Mouse (Mus musculus): ENCODE measurements at regions not wholly inside any gene's neighbourhood (a gene's known extent, or its start where the extent isn't known, plus 50 kb on each side); places are given as distances from the start of the nearest gene placed in this dataset.
A peak's percentile ranks its signal among the peaks of the same experiment; 100 is the strongest.

GRCm38 (mm10) chr11:64230071-64230470 lies 150.8 kb upstream of the Cox10 start:
- no peak for DNase-seq (ENCODE audit: low spot score in 2 of 2)

- DNase-seq (ENCODE audit: low spot score in 2 of 2): no peak
These were observed 141.6 kb upstream of the Cox10 start for GRCm38 (mm10) chr11:64220888-64221287.

- no peak for DNase-seq (ENCODE audit: low spot score in 2 of 2)
These were observed 137.9 kb upstream of the Cox10 start for GRCm38 (mm10) chr11:64217181-64217580.

- no peak for DNase-seq (ENCODE audit: low spot score in 2 of 2)
These were observed 131.6 kb upstream of the Cox10 start for GRCm38 (mm10) chr11:64210916-64211315.

GRCm38 (mm10) chr11:64208306-64208705 lies 129.0 kb upstream of the Cox10 start:
- no peak for DNase-seq (ENCODE audit: low spot score in 2 of 2)

GRCm38 (mm10) chr11:64207358-64207864 lies 128.1 kb upstream of the Cox10 start:
- no peak for DNase-seq (ENCODE audit: low spot score in 2 of 2)

GRCm38 (mm10) chr11:64206155-64206554 lies 126.9 kb upstream of the Cox10 start:
- no peak for DNase-seq (ENCODE audit: low spot score in 2 of 2)

- DNase-seq (ENCODE audit: low spot score in 2 of 2): no peak
These were observed 125.8 kb upstream of the Cox10 start for GRCm38 (mm10) chr11:64205069-64205468.

GRCm38 (mm10) chr11:64204305-64204704 lies 125.0 kb upstream of the Cox10 start:
- no peak for DNase-seq (ENCODE audit: low spot score in 2 of 2)

- no peak for DNase-seq (ENCODE audit: low spot score in 2 of 2)
These were observed 121.6 kb upstream of the Cox10 start for GRCm38 (mm10) chr11:64200874-64201273.

- DNase-seq (ENCODE audit: low spot score in 2 of 2): no peak
These were observed 116.0 kb upstream of the Cox10 start for GRCm38 (mm10) chr11:64195272-64195671.

- DNase-seq (ENCODE audit: low spot score in 2 of 2): no peak
These were observed 109.4 kb upstream of the Cox10 start for GRCm38 (mm10) chr11:64188701-64189100.

GRCm38 (mm10) chr11:64187488-64188444 lies 108.5 kb upstream of the Cox10 start:
- no peak for DNase-seq (ENCODE audit: low spot score in 2 of 2)

GRCm38 (mm10) chr11:64187007-64187406 lies 107.7 kb upstream of the Cox10 start:
- DNase-seq (ENCODE audit: low spot score in 2 of 2): peak; percentile 6 to 22

GRCm38 (mm10) chr11:64186590-64186989 lies 107.3 kb upstream of the Cox10 start:
- DNase-seq (ENCODE audit: low spot score in 2 of 2): no peak

GRCm38 (mm10) chr11:64180036-64180435 lies 100.8 kb upstream of the Cox10 start:
- DNase-seq (ENCODE audit: low spot score in 2 of 2): no peak

GRCm38 (mm10) chr11:64173421-64174062 lies 94.3 kb upstream of the Cox10 start:
- DNase-seq (ENCODE audit: low spot score in 2 of 2): no peak

GRCm38 (mm10) chr11:64172926-64173325 lies 93.7 kb upstream of the Cox10 start:
- DNase-seq (ENCODE audit: low spot score in 2 of 2): no peak

GRCm38 (mm10) chr11:64168626-64169025 lies 89.4 kb upstream of the Cox10 start:
- DNase-seq (ENCODE audit: low spot score in 2 of 2): no peak

GRCm38 (mm10) chr11:64164796-64165195 lies 85.5 kb upstream of the Cox10 start:
- no peak for DNase-seq (ENCODE audit: low spot score in 2 of 2)

GRCm38 (mm10) chr11:64158281-64158680 lies 79.0 kb upstream of the Cox10 start:
- no peak for DNase-seq (ENCODE audit: low spot score in 2 of 2)

GRCm38 (mm10) chr11:64156640-64157039 lies 77.4 kb upstream of the Cox10 start:
- no peak for DNase-seq (ENCODE audit: low spot score in 2 of 2)

- DNase-seq (ENCODE audit: low spot score in 2 of 2): no peak
These were observed 60.2 kb upstream of the Cox10 start for GRCm38 (mm10) chr11:64139483-64139882.

Data from thymus, postnatal 10 days (tissue).